Mouse (Mus musculus): ENCODE data around the gene Gm27027. TPM values are rescaled to one million over a fixed set of nuclear protein-coding genes. Genes with fewer than 3 reads are reported as not detected.

Gene Gm27027
- total RNA-seq (2021): not detected
- long read RNA-seq, experiment 1: 0 reads
- long read RNA-seq, experiment 2: 0 reads

DNA sequence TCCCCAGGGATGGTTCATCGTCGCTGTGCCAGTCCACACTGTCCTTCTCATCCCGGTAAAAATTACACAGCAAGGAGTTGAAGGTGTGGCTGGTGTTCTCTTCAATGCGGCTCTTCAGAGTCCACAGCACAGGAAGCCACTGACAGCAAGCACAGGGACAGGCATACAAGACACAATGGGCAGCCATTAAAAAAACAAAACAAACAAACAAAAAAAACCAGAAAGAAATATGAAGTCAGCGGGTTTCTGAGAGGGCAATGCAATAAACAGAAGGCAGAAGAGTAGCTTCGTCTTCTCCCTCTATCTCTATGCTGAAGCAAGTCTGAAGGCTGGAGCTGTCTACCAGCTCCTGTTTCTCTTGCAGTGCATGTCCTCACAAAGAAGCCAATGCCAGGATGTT is at the start of gene Gm27027:
TSS of gene Gm27027 (minus strand) at position 101 of the 400 bp plus-strand sequence.
- no peak for DNase-seq (ENCODE audit: low spot score in 2 of 2)
- intact Hi-C loops (cut with DNase I): no loop called here

DNA sequence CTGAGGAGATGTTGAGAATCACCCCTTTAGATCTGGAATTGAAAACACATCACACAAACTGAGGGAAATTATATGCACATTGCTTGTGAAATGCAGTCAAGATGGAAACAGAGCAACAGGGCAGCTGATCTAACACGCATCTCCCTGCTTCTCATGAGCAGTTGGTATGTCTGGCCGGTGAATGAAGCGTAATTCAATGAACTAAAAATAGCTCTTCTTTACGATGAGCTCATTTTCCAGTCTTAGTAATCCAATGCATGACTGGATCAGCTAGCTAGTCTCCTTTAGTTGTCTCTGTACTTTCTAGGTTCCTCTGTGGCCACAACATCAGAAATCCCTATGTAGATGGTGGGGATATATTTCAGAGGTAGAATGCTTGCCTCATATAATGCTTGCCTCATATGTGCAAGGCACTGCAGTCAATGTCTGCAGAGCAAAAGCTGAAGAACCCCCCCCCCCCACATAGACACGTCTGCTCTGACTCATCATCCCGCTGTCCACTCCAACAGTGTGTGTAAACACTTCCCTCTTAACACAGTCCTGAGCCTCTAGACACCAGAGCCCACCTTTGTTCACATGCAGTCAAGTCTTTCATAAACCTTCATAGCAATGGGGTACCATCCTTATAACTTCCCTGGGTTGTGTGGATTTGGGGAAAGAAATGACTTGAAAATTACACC is 49.4 kb upstream of the Gm27027 start:
- intact Hi-C loops (cut with DNase I): no loop called here
- DNase-seq (ENCODE audit: low spot score in 2 of 2): peak in 1 of 2 experiments; percentile 43

DNA sequence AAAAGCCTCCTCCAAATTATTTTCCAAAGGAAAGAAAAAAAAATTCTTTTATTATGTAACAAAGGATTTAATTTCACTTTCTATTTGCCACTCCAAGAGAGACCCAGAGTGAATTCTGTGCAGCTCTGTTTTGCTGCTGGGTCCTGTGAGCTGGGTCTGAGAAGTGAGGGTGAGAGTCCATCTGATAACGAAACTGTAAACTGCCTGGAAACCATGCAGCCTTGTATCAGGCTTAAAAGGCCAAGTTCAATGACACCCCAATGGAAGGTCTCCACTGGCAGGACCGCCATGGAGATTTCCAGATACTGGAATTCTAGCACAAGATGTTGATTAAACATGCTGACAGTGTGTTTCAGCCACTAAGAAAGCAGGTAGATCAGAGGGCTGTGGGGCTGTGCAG is 48.0 kb upstream of the Gm27027 start:
- intact Hi-C loops (cut with DNase I): no loop called here
- no peak for DNase-seq (ENCODE audit: low spot score in 2 of 2)

DNA sequence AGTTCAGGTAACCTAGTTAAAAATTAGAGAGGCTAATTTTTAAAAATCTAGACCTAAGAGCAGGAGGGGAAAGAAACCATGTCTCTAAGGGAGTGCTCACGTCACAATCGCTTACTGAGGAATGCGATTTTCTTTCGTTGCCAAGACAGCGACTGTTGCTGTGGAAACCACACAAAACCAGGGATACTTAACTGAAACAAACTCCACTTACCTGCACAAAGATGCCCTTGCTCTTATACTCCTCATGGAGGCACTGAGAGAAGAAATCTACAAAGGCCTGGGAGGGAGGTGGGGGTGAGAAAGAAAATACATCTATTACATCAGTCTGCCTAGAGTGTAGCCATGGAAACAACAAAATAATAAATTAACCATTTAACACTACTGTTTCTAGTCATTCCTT is 47.5 kb upstream of the Gm27027 start:
- intact Hi-C loops (cut with DNase I): no loop called here
- DNase-seq (ENCODE audit: low spot score in 2 of 2): peak; percentile 65 to 67

DNA sequence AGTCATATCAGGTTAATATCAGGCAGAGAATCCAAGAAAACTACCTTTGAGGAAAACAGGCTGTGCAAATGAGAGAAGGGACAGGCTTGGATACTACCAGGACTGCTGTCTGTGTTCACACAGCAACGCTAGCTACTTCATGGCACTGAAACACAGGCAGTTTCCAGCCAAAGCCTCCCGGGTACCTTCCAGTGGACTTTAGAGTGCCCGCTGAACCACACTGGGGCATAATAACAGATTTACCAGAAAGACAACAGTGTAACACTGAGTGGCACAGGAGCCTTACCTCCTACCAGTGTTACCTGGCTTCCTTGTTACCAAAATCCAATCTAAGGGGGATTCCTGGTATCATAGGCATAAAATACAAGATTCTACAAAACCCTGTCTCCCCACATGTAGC is 46.3 kb upstream of the Gm27027 start:
- DNase-seq (ENCODE audit: low spot score in 2 of 2): no peak
- intact Hi-C loops (cut with DNase I): no loop called here

DNA sequence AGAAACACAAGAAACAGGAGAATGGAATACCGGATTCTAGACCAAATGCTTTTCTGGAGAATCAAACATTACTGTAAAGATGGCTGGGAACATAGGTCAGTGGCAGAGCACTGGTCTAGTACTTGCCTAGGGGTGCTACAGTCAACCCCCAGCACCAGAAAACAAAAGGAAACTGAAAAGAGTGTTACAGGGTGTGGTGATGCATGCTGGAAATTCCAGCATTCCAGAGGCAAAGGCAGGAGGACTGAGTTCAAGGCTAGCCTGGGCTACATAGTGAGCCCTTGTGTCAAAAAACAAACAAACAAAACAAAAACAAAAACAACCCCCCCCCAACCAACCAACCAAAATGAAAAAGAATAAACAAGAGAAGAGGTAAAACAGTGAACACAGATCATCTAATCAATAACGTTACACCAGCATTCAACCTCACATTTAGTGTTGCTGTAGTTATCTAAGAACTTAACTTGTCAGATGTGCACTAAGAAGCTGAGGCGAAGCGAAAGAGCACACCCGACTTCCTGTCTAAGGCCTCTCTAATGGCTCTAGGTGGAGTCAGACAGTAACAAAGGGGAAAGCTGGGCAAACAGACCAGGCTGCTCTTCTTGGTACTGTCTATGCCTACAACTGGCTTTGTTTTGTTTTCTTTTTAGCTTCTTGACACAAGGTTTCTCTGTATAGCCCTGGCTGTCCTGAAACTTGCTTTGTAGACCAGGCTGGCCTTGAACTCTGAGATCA is 44.4 kb upstream of the Gm27027 start:
- intact Hi-C loops (cut with DNase I): no loop called here
- no peak for DNase-seq (ENCODE audit: low spot score in 2 of 2)

DNA sequence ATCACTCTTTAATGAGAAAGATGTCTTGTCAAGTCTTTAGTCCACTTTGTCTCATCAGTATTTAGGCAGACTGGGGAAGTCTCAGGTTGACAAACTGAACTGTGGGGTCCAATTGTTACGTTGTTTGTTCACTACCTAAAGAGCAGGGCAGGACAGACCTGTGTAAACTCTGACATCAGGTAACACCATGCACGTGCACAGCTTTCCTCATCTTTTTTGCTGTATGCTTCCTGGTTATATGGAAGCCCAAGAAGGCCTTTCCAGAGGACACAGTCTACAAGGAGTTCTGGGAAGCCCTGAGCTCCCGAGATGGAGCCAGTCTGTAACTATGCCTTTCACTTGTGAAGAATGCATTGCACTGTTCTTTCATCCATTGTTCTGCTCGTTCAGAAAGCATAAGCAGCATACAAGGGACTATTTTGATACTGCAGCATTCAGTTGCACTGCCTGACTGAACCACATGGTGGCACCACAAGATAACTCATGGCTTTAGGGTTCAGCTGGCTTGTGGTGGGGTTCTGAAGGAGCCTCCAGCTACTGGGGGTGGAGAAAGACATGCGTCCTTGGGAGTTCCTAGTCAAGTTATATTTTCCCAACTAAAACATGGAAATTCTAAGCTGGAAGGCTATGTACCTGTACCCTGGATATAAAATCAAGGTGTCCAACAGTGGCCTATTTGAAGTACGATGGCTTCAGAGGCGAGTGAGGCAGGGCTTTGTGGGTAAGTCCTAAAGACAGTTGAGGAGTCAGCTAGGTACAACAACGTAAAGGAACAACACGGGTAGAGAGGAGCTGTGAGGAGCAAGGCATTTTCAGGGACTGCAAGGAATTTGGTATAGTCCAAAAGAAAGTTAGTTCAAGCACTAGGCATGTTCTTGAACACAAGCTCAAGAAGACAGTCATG is 39.5 kb upstream of the Gm27027 start:
- DNase-seq (ENCODE audit: low spot score in 2 of 2): peak; percentile 92
- intact Hi-C loops (cut with DNase I): loop anchor here (2.0 to 5.0 kb wide), 2 partner anchors 212 to 255 kb away; no protein-coding TSS in a partner anchor

DNA sequence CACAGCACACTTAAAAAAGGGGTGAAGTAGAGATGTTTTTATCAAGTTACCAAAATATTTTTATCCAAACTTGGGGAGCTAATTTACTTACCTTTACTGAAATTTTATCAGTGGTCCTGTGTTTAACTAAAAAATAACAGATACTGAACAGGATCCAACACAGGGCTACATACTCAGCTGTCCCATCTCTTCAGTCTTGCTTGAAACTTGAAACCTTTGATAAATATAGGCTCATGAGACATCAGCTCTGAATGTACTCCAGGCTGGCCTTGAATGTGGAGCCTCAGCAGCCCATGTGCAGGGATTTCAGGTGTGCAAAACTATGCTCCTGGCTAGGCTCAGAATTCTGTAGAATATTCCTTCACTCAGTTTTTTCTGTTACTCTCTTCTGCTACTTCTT is 34.4 kb upstream of the Gm27027 start:
- no peak for DNase-seq (ENCODE audit: low spot score in 2 of 2)
- intact Hi-C loops (cut with DNase I): no loop called here

DNA sequence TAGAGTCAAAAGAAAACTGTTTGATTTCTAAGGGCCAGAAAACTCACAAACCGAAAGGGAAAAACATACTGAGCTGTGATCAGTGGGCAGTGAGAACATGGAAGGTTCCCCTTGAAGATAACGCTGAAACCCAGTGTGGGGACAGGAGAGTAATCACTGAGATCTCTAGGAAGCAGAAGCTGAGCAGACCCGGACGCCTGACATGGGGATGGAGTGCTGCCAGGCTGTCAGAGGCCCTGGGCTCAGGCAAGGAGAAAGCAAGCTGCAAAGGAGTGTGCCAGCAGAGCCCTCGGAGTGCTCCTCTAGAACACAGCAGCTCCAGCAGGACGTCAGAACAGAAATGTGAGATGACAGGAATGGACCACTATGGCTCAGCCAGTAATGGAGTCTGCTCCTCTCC is 28.5 kb upstream of the Gm27027 start:
- intact Hi-C loops (cut with DNase I): no loop called here
- DNase-seq (ENCODE audit: low spot score in 2 of 2): no peak

DNA sequence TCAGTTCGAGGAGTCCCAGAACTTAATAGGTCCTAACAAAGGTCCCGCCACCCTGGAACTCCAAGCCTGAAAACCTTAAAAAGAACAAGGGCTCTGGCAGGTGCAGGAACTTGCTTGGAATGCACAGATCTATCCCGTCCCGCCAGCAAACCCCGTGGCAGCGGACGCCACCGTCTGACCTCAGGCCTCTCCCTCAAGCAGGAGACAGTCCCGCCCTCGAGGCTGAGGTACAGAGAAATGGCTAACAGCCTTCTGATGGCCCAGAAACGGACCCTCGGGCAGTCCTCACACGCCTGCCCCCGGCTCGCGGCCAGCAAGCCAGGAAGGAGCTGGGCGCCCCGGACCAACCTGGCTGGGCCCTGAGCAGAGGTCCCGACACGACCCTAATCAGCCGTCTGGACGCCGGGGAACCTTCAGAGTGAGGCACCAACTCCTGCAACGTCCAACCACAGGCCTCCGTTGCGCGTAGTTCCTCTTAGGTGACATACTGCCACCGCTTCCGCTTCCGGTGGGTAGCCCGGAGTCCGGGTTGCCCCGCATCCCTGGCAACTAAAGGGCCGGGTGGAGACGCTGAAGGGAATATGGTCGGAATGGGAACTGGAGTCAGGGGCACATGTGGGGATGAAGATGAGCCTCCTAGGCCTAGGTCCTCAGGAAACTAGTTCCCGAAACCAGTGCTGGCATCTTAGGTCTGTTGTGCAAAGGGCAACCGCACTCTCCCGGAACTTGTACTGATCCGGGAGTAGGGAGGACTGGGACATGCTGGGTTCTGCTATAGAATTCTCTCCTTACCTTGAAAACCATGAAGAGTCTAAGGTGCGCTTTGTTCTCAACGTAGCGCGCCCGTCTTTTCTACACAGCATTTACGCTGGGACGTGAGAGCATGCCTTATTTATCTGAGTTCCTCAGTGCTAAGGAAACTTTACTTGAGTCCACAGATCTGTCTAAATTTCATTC is 14.5 kb upstream of the Gm27027 start, which contains the start of gene Alkbh3:
TSS of gene Alkbh3 (minus strand) at position 473 of the 957 bp plus-strand sequence.
- intact Hi-C loops (cut with DNase I): no loop called here
- peak; percentile 95 to 96 for DNase-seq (ENCODE audit: low spot score in 2 of 2)

DNA sequence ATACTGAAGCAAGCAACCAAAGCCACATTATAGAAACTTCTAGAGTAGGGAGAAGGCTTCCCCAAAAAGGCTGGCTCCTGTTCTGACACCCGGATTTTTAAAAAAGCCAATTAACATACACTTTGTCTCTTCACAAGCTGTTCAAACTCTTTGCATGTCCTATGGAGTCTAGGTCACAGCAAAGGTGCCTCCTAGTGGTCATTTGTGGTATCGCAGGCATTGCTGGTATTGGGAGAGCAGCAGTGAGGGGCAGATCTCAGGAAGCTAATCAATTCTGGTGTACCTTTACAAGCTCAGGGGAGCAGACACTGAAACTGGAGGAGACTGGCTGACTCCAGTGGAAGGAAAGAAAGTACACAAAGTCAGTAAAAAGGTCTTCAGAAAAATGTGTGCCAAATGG is 6.2 kb upstream of the Gm27027 start:
- peak; percentile 92 to 95 for DNase-seq (ENCODE audit: low spot score in 2 of 2)
- intact Hi-C loops (cut with DNase I): loop anchor here (1.0 to 5.0 kb wide), 2 partner anchors 45 to 132 kb away; partner anchors contain the start of gene Gm13889

DNA sequence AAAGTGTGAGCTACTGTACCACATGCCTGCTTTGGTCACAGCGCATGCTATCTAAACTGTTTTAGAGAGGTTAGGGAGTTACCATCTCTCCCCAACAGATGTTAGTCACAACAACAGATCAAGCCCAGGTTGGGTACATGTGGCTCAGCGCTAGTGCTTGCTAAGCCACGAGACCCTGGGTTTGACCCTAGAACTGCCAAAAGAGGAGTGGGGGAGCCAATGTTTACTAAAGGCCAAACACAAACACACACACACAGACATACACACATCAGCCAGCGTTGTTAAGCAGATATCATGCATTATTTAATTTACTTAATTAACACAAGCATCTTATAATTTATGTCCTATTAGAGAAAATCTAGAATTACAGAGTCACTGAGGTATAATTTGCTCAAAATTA is 5.8 kb upstream of the Gm27027 start:
- intact Hi-C loops (cut with DNase I): loop anchor here (1.0 to 5.0 kb wide), 2 partner anchors 45 to 132 kb away; partner anchors contain the start of gene Gm13889

DNA sequence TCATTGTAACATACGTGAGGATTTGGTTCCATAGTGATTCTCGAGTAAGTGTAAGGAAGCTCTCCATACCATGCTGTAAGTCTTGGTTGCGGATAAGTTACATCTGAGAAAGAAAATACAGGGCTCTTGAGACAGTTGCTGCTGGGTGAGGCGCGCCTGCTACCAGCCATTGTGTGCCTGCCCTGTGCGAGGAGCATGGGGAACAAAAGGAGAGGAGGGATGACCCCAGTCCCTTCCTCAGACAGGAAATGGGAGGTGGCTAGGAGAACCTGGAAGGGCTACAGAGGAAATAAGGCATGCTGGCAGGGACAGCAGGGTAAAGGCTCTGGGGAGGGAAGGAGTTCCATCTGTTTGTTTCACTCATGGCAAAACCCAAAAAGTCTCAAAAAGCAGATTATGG is 5.3 kb upstream of the Gm27027 start:
- DNase-seq (ENCODE audit: low spot score in 2 of 2): no peak
- intact Hi-C loops (cut with DNase I): loop anchor here (5.0 kb wide), 1 partner anchor 44 kb away; the partner anchor contains the start of gene Gm13889

More for the DNA sequence above, 5.8 kb upstream of the Gm27027 start:
- no peak for DNase-seq (ENCODE audit: low spot score in 2 of 2)

DNA sequence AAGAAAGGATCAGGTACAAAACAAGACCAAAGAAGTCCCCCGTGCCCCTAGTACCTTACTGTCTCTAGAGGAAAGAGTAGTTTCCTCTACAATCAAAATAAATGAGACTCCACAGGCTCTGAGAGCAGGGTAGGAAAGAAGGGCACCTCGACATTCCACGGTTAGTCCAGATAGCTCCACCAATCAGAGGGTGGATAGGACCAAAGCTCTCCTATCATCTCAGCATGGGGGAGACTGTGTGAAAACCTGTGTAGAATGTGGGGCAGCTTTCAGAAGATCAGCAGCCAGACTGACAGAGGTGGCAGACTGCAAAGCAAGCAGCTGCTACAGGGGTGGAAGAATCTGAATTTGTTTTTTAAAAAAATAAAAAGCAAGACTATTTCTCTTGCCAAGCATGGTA is 3.3 kb downstream of the Gm27027 start:
- DNase-seq (ENCODE audit: low spot score in 2 of 2): no peak
- intact Hi-C loops (cut with DNase I): no loop called here

DNA sequence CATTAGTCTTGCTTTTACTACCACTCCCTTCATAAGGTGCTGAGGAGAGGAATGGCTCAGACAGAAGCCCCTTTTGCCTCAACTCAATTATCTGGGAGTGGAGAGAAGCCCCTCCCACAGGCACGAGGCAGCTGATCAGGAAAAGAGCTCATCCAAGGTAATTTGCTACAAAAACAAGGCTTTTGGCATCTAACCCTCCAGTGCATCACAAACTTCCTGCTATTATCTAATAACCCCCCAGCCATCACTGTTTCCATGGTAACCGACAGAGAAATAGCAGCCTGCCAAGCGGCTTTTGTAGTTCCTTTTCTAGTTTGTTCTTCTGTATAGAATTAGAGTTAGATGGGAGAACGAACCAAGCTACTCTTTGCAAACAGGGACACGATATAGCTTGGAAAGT is 3.9 kb downstream of the Gm27027 start:
- peak; percentile 41 to 53 for DNase-seq (ENCODE audit: low spot score in 2 of 2)
- intact Hi-C loops (cut with DNase I): no loop called here

DNA sequence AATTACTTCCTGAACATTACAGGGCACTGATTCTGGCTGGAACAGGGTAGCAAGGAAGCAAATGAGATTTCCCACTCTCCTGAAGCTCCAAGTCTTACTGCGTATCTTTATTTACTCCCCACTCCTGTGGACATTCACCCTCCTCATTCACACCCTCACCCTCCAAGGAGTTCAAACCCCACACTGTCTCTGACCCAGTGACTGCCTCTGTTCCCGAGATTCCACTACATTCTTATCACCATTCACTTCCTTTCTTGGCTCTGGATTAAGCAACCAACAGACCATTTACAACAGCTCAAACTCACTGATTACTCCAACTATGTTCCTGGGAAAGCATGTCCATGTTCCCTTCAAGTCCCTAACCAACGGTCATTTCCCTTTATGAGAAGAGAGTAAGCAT is 4.8 kb downstream of the Gm27027 start:
- intact Hi-C loops (cut with DNase I): no loop called here
- DNase-seq (ENCODE audit: low spot score in 2 of 2): no peak

DNA sequence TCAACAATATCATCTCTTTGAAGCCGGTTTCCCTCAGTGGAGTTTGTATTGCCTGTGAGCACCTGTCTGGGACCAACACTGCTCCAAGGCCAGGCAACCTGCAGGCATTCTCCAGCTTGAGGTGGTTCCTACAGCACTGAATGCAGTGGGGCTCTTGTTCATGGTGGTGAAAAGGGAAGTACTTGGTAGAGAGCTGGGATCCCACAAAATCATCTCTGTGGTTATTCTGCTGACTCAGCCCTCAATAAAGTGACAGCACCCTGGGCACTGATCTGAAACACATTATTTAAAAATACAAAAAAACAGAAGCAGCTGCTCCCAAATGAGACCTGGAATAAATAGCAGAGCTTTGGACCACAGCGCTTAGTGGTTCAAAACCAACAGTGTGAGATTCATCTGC is 7.7 kb downstream of the Gm27027 start:
- intact Hi-C loops (cut with DNase I): no loop called here
- no peak for DNase-seq (ENCODE audit: low spot score in 2 of 2)

DNA sequence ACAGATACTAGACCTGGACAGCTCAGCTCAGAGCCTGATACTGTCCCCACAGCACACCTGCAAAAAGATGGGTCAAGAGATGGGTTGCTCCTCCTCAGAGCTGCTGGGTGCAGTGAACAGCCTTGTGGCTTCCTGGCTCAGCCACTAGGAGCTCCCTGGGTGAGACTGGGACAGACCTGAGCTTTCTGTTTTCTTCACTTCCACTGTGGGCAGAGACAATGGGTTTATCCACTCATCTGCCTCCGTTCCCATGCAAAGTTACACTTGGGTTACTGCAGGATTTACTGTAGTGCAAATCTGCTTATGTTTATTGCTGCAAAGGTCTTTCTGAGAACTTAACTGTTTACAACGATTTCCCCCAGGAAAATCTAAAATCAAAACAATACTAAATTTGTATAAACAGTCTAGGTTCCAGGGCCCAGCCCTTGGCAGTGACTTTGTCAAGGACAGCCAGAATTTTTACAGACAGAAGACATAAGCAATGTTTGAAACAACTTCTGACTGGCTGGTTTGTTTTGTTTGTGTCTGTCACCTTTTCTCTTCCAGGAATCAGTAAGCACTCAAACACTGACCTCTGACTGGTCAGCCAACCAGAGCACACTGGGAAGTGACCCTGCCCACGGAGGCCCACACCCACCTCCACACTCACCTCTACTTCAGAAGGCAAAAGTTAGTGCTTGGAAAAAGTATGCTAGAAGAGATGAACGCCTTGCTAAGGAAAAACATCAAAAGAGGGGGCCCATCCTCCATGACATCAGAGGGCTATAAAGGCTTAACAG is 13.5 kb downstream of the Gm27027 start:
- intact Hi-C loops (cut with DNase I): no loop called here
- DNase-seq (ENCODE audit: low spot score in 2 of 2): no peak
